Mouse (Mus musculus) spleen, adult 2 months (tissue): ENCODE measurements around the gene Lman2. TPM values are rescaled to one million over a fixed set of nuclear protein-coding genes. Genes with fewer than 3 reads are reported as not detected.

ENCODE experiments used
- DNase-seq, 2 experiments: peaks; one replicate each; pipeline versions ENCODE4 v3.0.0 to v3.0.0-alpha.2; 2012 to 2021; ENCODE audit warnings: low spot score in 2 of 2, low read depth in 1 of 2
- H3K27ac ChIP-seq: fragments of 200-500 bp; 2 replicates; pipeline ENCODE4 v1.5.1; 2012; ENCODE audit warnings: low read length, inconsistent platforms; ENCODE audit not compliant: insufficient read depth
- H3K27me3 ChIP-seq: fragments of 200-500 bp; 2 replicates; pipeline ENCODE4 v1.6.1; 2012; ENCODE audit warnings: mild to moderate bottlenecking, moderate library complexity, low read length, inconsistent platforms; ENCODE audit not compliant: control insufficient read depth, insufficient read depth
- H3K36me3 ChIP-seq: fragments of 200-500 bp; 2 replicates; pipeline ENCODE4 v1.6.1; 2012; ENCODE audit warnings: mild to moderate bottlenecking, low read length, inconsistent platforms; ENCODE audit not compliant: control insufficient read depth, insufficient read depth
- H3K4me1 ChIP-seq: fragments of 200-500 bp; 2 replicates; pipeline ENCODE4 v1.6.1; 2011; ENCODE audit warnings: inconsistent platforms; ENCODE audit not compliant: control insufficient read depth, insufficient read depth, insufficient read length
- H3K4me3 ChIP-seq: fragments of 200-500 bp; 2 replicates; pipeline ENCODE4 v1.5.1; 2011; ENCODE audit warnings: mild to moderate bottlenecking, inconsistent platforms; ENCODE audit not compliant: insufficient read depth, insufficient read length; ENCODE audit errors: extremely low read depth
- CTCF ChIP-seq: fragments of 200-500 bp; IDR thresholded peaks from 2 replicates; pipeline ENCODE4 v1.5.1; 2011; ENCODE audit warnings: mild to moderate bottlenecking, inconsistent platforms; ENCODE audit not compliant: insufficient read depth, insufficient read length, insufficient replicate concordance; ENCODE audit errors: extremely low read depth
- POLR2A ChIP-seq: fragments of 200-500 bp; IDR thresholded peaks from 2 replicates; pipeline ENCODE4 v1.6.1; 2011; ENCODE audit warnings: low read depth, low read length, inconsistent platforms
- WGBS: fragments of 180-500 bp; shearing (Covaris S2); methylation state at CpG from one replicate; pipeline ENCODE4 v1.1.7; 2018; 5-methylcytosine and 5-hydroxymethylcytosine counted together
- polyA plus RNA-seq: library from polyadenylated mRNA; depleted of rRNA; stranded (reverse); fragments of >200 nt; gene quantifications from 2 replicates; pipeline ENCODE4 v1.2.3, GENCODE M21; 2012; rRNA removed

The Lman2 gene
- polyA plus RNA-seq, 1 experiment, result 63.9 TPM

DNA sequence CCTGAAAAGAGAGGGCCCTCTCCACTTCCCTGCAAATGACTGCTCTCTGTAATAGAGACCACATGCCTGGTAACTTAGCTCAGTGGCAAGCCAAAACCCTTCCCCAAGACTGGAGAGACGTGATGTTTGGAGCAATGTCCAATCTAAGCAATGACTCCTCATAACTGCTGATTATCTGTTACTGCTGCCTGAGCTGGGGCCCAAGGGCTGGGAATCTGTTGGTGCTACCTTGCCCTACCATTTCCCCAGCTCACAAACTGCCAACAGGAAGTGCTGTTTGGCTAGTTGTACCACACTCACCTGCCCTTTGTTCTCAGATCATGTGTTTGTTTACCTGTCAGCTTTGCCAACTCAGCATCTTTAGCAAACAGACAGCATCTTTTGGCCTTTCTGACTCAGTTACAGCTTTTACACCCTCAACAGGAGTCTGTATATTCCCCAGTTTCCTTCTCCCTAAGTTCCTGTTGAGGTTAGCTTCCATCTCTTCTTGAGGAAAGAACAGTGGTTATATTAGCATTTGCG, 47.6 kb downstream of the Lman2 start:
- H3K36me3 ChIP-seq, result peaks cover 40% of the 10 kb centered on the region
- no peak overlapping the region for H3K27ac ChIP-seq

DNA sequence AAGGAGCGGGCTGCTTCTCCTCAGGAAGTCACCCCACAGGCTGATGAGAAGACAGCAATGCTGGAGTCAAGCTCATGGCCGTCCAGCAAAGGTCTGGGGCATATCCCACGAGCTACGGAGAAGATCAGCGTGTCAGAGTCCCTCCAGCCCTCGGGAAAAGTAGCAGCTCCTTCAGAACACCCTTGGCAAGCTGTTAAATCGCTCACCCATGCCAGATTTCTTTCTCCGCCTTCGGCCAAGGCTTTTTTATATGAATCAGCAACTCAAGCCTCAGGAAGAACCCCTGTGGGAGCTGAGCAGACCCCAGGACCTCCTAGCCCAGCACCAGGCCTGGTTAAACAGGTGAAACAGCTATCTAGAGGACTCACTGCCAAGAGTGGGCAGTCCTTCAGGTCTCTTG, 49.5 kb downstream of the Lman2 start:
- Histone ChIP-seq H3K27me3 (no peaks in the 10 kb centered on the region), H3K27ac (no peak overlapping the region), H3K4me3 (no peak overlapping the region), H3K4me1 (peaks cover 6% of the 10 kb centered on the region; the same call in 1 of the 2 replicates), H3K36me3 (peaks cover 49% of the 10 kb centered on the region)
- 94% methylated on average over 9 of the region's 9 CpGs for WGBS
- TF ChIP-seq CTCF (no peak), POLR2A (no peak)
- no peak for DNase-seq

More for the DNA sequence above, 47.6 kb downstream of the Lman2 start:
- Histone ChIP-seq H3K4me1 (peaks cover 15% of the 10 kb centered on the region; the same call in 1 of the 2 replicates), H3K4me3 (no peak overlapping the region), H3K27me3 (no peaks in the 10 kb centered on the region)
- TF ChIP-seq CTCF (no peak), POLR2A (no peak)
- no peak for DNase-seq
- WGBS, result 92% methylated on average over 2 of the region's 2 CpGs

DNA sequence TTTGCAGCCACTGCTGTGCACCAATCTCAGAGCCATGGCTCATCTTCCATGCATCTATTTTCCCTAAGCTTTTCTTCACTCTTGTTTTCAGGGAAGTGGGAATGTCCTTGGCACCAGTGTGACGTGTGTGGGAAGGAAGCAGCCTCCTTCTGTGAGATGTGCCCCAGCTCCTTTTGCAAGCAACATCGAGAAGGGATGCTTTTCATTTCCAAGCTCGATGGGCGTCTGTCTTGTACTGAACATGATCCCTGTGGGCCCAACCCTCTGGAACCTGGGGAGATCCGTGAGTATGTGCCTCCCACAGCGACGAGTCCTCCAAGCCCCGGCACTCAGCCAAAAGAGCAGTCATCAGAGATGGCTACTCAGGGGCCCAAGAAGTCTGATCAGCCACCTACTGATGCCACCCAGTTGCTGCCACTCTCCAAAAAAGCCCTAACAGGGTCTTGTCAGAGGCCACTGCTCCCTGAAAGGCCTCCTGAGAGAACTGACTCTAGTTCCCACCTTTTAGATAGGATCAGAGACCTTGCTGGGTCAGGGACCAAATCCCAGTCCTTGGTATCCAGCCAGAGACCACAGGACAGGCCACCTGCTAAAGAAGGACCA, 50.5 kb downstream of the Lman2 start:
- no peak overlapping the region for H3K4me3 ChIP-seq
- peaks cover 55% of the 10 kb centered on the region for H3K36me3 ChIP-seq
- DNase-seq, result no peak
- H3K27me3 ChIP-seq, result no peaks in the 10 kb centered on the region
- WGBS, result 89% methylated on average over 8 of the region's 8 CpGs
- no peak overlapping the region for H3K27ac ChIP-seq
- H3K4me1 ChIP-seq, result no peaks in the 10 kb centered on the region
- TF ChIP-seq CTCF (no peak), POLR2A (no peak)

DNA sequence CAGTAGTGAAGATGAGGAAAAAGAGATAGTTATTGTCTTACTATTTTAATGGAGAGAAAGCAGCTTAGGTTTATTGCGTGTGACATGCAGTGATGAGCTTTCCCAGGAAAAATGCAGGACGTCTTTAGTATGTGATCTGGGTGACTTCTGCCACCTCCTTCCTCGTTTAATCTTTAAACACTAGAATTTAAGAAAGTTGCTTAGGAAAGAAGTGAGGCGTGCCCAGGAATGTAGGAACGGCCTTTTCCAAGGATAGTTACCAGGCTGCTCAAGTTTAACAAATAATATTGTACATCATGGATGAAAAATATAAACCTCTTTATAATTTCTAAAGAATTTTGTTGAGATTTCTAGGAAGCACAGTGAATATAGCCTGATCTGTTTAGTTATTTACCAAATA, 61.7 kb downstream of the Lman2 start:
- Histone ChIP-seq H3K27ac (no peak overlapping the region), H3K4me1 (no peaks in the 10 kb centered on the region), H3K36me3 (peaks cover 37% of the 10 kb centered on the region), H3K27me3 (no peaks in the 10 kb centered on the region), H3K4me3 (no peak overlapping the region)
- 95% methylated on average over 5 of the region's 5 CpGs for WGBS
- TF ChIP-seq POLR2A (no peak), CTCF (no peak)
- DNase-seq, result no peak

DNA sequence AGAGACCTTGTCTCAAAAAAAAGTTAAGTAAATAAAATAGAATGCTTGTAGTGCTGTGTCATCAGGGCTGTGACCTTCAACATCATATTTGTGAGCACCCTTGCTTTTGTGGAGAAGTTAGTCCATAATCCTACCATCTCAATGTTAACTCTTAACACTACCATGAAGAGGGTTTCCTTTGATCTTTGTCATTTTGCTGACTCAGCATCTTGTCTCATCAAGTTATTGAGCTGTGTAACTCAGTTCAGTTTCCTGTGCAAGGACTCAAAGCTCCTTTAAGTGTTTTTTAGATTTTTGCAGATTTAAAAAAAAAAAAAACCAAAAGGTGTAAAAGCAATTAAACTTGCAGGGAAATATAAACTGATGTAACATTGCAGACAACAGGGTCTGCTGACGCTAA, 65.8 kb downstream of the Lman2 start:
- Histone ChIP-seq H3K27me3 (no peaks in the 10 kb centered on the region), H3K27ac (no peak overlapping the region), H3K36me3 (peaks cover 39% of the 10 kb centered on the region), H3K4me1 (no peaks in the 10 kb centered on the region), H3K4me3 (no peak overlapping the region)
- WGBS, result 98% methylated on average over 1 of the region's 1 CpGs
- TF ChIP-seq CTCF (no peak), POLR2A (no peak)
- no peak for DNase-seq

Other genes starting within 250 kb of the Lman2 start
- gene Gm17617, start 229.2 kb downstream of the Lman2 start, polyA plus RNA-seq, result not detected in 2 replicates
- gene Fgfr4, start 210.1 kb downstream of the Lman2 start, polyA plus RNA-seq, result 8.4 and 12.0 TPM in 2 replicates
- gene Nsd1, start 153.0 kb downstream of the Lman2 start, polyA plus RNA-seq, result 16.1 and 17.8 TPM in 2 replicates
- 195 and 230 TPM in 2 replicates for gene Prelid1, start 42.3 kb downstream of the Lman2 start, polyA plus RNA-seq
- 54.7 and 75.2 TPM in 2 replicates for gene Rab24, start 40.8 kb downstream of the Lman2 start, polyA plus RNA-seq
- gene Mxd3, start 33.0 kb downstream of the Lman2 start, polyA plus RNA-seq, result 14.3 and 18.5 TPM in 2 replicates
- 54.7 and 68.4 TPM in 2 replicates for gene Rgs14, start 6.9 kb upstream of the Lman2 start, polyA plus RNA-seq
- gene Slc34a1, start 35.4 kb upstream of the Lman2 start, polyA plus RNA-seq, result 0.87 and 2.2 TPM in 2 replicates
- not detected in 2 replicates for gene Pfn3, start 52.4 kb upstream of the Lman2 start, polyA plus RNA-seq
- gene F12, start 64.0 kb upstream of the Lman2 start, polyA plus RNA-seq, result 0.64 and 1.6 TPM in 2 replicates
- 189 and 229 TPM in 2 replicates for gene Grk6, start 82.3 kb upstream of the Lman2 start, polyA plus RNA-seq
- gene Prr7, start 101.5 kb upstream of the Lman2 start, polyA plus RNA-seq, result 16.2 and 33.9 TPM in 2 replicates
- 12.8 and 14.2 TPM in 2 replicates for gene Dbn1, start 125.3 kb upstream of the Lman2 start, polyA plus RNA-seq
- gene Pdlim7, start 150.9 kb upstream of the Lman2 start, polyA plus RNA-seq, result 38.3 and 46.2 TPM in 2 replicates
- gene Dok3, start 166.5 kb upstream of the Lman2 start, polyA plus RNA-seq, result 248 and 364 TPM in 2 replicates
- gene Ddx41, start 173.9 kb upstream of the Lman2 start, polyA plus RNA-seq, result 101 and 113 TPM in 2 replicates
- 119 and 122 TPM in 2 replicates for gene Fam193b, start 208.3 kb upstream of the Lman2 start, polyA plus RNA-seq
- gene Tmed9, start 210.9 kb upstream of the Lman2 start, polyA plus RNA-seq, result 42.4 and 45.7 TPM in 2 replicates
- 22.8 and 25.7 TPM in 2 replicates for gene B4galt7, start 237.1 kb upstream of the Lman2 start, polyA plus RNA-seq